ENCODE assay signal across 23 mouse cellular contexts in the genomic region with DNA sequence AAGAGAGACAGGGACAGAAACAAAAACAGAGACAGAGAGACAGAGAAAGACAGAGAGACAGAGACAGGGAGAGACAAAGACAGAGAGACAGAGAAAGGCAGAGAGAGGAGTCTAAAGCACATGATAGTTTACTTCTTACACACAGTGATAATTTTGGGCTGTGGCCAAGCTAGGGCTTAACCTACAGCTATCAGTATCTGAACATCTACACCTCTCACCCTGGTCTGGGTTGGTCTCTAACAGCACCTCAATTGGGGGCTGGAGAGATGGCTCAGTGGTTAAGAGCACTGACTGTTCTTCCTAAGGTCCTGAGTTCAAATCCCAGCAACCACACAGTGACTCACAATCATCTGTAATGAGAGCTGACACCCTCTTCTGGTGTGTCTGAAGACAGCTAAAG. TPM values are rescaled to one million over a fixed set of nuclear protein-coding genes. Genes with fewer than 3 reads are reported as not detected.
DNase-seq lines count a peak whose midpoint lies in the region; ATAC-seq and TF ChIP-seq lines count a peak whose summit lies in the region.
"Had no signal": no experiment of that assay in that cellular context is flagged by ENCODE, and none has a peak within 500 bp of the region (broad histone marks: within the 10 kb centered on the region; RNA-seq: fewer than 3 reads in every experiment).

No protein-coding gene starts in this region.

- no peak overlapping the region for H3K4me2 ChIP-seq in liver, postnatal 0 days (ENCODE audit: low read depth, low read length)
- no peak overlapping the region for H3K4me2 ChIP-seq in liver, embryonic 13.5 days
- H3K4me2 ChIP-seq in liver, embryonic 15.5 days, result no peak overlapping the region
- no peak overlapping the region for H3K4me2 ChIP-seq in kidney, embryonic 15.5 days
- H3K4me2 ChIP-seq: embryonic facial prominence, embryonic 13.5 days; embryonic facial prominence, embryonic 15.5 days; forebrain, embryonic 12.5 days had no signal

- no peak overlapping the region for H3K27ac ChIP-seq in liver, postnatal 0 days (ENCODE audit: low read depth)
- no peak overlapping the region for H3K27ac ChIP-seq in liver, embryonic 13.5 days
- H3K27ac ChIP-seq in liver, embryonic 15.5 days (replicated peaks), result no peak overlapping the region
- H3K27ac ChIP-seq in heart, embryonic 10.5 days, result no peak overlapping the region
- H3K27ac ChIP-seq in kidney, embryonic 15.5 days, result no peak overlapping the region
- H3K27ac ChIP-seq: embryonic facial prominence, embryonic 13.5 days; embryonic facial prominence, embryonic 15.5 days; forebrain, embryonic 10.5 days; forebrain, embryonic 12.5 days had no signal

- no peaks in the 10 kb centered on the region for H3K36me3 ChIP-seq in liver, postnatal 0 days (replicated peaks; ENCODE audit: insufficient read depth, low read length)
- no peaks in the 10 kb centered on the region for H3K36me3 ChIP-seq in liver, embryonic 13.5 days
- no peaks in the 10 kb centered on the region for H3K36me3 ChIP-seq in liver, embryonic 15.5 days (replicated peaks)
- H3K36me3 ChIP-seq in heart, embryonic 10.5 days, result no peaks in the 10 kb centered on the region
- no peaks in the 10 kb centered on the region for H3K36me3 ChIP-seq in kidney, embryonic 15.5 days
- H3K36me3 ChIP-seq: embryonic facial prominence, embryonic 13.5 days; embryonic facial prominence, embryonic 15.5 days; forebrain, embryonic 10.5 days; forebrain, embryonic 12.5 days had no signal

- no peaks in the 10 kb centered on the region for H3K27me3 ChIP-seq in liver, postnatal 0 days (ENCODE audit: insufficient read depth, low read length)
- H3K27me3 ChIP-seq in liver, embryonic 13.5 days, result no peaks in the 10 kb centered on the region
- H3K27me3 ChIP-seq in liver, embryonic 15.5 days, result no peaks in the 10 kb centered on the region
- no peaks in the 10 kb centered on the region for H3K27me3 ChIP-seq in heart, embryonic 10.5 days (ENCODE audit: insufficient read depth, poor library complexity, severe bottlenecking)
- 0 out of 2 replicates have a peak, but pooled peaks cover 3% of the 10 kb centered on the region for H3K27me3 ChIP-seq in kidney, embryonic 15.5 days
- H3K27me3 ChIP-seq: embryonic facial prominence, embryonic 15.5 days; forebrain, embryonic 12.5 days had no signal

- H3K9ac ChIP-seq in liver, postnatal 0 days (replicated peaks), result no peak overlapping the region
- no peak overlapping the region for H3K9ac ChIP-seq in liver, embryonic 13.5 days
- H3K9ac ChIP-seq in liver, embryonic 15.5 days, result no peak overlapping the region
- no peak overlapping the region for H3K9ac ChIP-seq in kidney, embryonic 15.5 days
- H3K9ac ChIP-seq: embryonic facial prominence, embryonic 13.5 days; embryonic facial prominence, embryonic 15.5 days; forebrain, embryonic 12.5 days had no signal

- H3K4me1 ChIP-seq in liver, postnatal 0 days (ENCODE audit: insufficient read depth), result no peaks in the 10 kb centered on the region
- H3K4me1 ChIP-seq in liver, embryonic 13.5 days (replicated peaks), result peaks cover 12% of the 10 kb centered on the region
- no peaks in the 10 kb centered on the region for H3K4me1 ChIP-seq in liver, embryonic 15.5 days (replicated peaks)
- 0 out of 2 replicates have a peak, but pooled peaks cover 8% of the 10 kb centered on the region for H3K4me1 ChIP-seq in heart, embryonic 10.5 days
- no peaks in the 10 kb centered on the region for H3K4me1 ChIP-seq in kidney, embryonic 15.5 days
- H3K4me1 ChIP-seq: embryonic facial prominence, embryonic 15.5 days; forebrain, embryonic 10.5 days; forebrain, embryonic 12.5 days had no signal

- DNase-seq in liver, result peak; percentile 7
- DNase-seq in liver, postnatal 0 days, result no peak
- DNase-seq in liver, embryonic 13.5 days, result peak; percentile 9
- DNase-seq in heart, embryonic 10.5 days (ENCODE audit: low spot score), result no peak
- DNase-seq in neural tube, embryonic 10.5 days (ENCODE audit: extremely low spot score, low spot score), result no peak
- DNase-seq: adrenal gland, adult 8-10 months; adrenal gland, postnatal 14 days; adrenal gland, postnatal 36 days; B cell, adult 2 months; cerebellum, adult 18-20 months; cerebellum, adult 8-10 months; cerebellum, adult 9-11 months; cerebellum, postnatal 14 days; cerebellum, postnatal 36 days; embryo, embryonic 11 days had no signal

- TF ChIP-seq CTCF in liver, postnatal 0 days (IDR thresholded peaks at IDR 0.05; ENCODE audit: low read depth), result no peak

- no peaks in the 10 kb centered on the region for H3K9me3 ChIP-seq in liver, postnatal 0 days (ENCODE audit: low read length)
- no peaks in the 10 kb centered on the region for H3K9me3 ChIP-seq in liver, embryonic 13.5 days (replicated peaks)
- H3K9me3 ChIP-seq in liver, embryonic 15.5 days (replicated peaks), result no peaks in the 10 kb centered on the region
- H3K9me3 ChIP-seq in heart, embryonic 10.5 days, result no peaks in the 10 kb centered on the region
- H3K9me3 ChIP-seq in kidney, embryonic 15.5 days (replicated peaks), result no peaks in the 10 kb centered on the region
- H3K9me3 ChIP-seq: embryonic facial prominence, embryonic 13.5 days; embryonic facial prominence, embryonic 15.5 days; forebrain, embryonic 10.5 days; forebrain, embryonic 12.5 days had no signal

- H3K4me3 ChIP-seq in liver, postnatal 0 days (ENCODE audit: low read depth, low read length), result no peak overlapping the region
- H3K4me3 ChIP-seq in liver, embryonic 13.5 days (replicated peaks), result no peak overlapping the region
- no peak overlapping the region for H3K4me3 ChIP-seq in liver, embryonic 15.5 days (replicated peaks)
- no peak overlapping the region for H3K4me3 ChIP-seq in heart, embryonic 10.5 days
- no peak overlapping the region for H3K4me3 ChIP-seq in kidney, embryonic 15.5 days (replicated peaks)
- H3K4me3 ChIP-seq: embryonic facial prominence, embryonic 13.5 days; embryonic facial prominence, embryonic 15.5 days; erythroblast, embryonic 14.5 days; forebrain, embryonic 10.5 days; forebrain, embryonic 12.5 days had no signal

- no peak for TF ChIP-seq EP300 in liver, postnatal 0 days (IDR thresholded peaks at IDR 0.05; ENCODE audit: low read depth)

- ATAC-seq in liver, postnatal 0 days, result no peak
- peak; percentile 69 for ATAC-seq in liver, embryonic 13.5 days (ENCODE audit: low read depth)
- peak; percentile 50; the same call in 1 of the 2 replicates for ATAC-seq in liver, embryonic 15.5 days (ENCODE audit: insufficient read depth)
- no peak for ATAC-seq in kidney, embryonic 15.5 days (replicated peaks; ENCODE audit: low FRiP score)
- ATAC-seq: forebrain, embryonic 14.5 days had no signal

RNA-seq across cellular contexts. Expression of gene Lhx8, which starts 32.0 kb away (rescaled TPM):
- not detected in 2 replicates for polyA plus RNA-seq in liver, postnatal 0 days (2015; fragmentation: Nextera tagmentation; extraction: Ambion mirVana)
- polyA plus RNA-seq in liver, embryonic 13.5 days (2015; fragmentation: Nextera tagmentation; extraction: Ambion mirVana), result not detected in 2 replicates
- polyA plus RNA-seq in liver, embryonic 15.5 days (2015; fragmentation: Nextera tagmentation; extraction: Ambion mirVana), result 0.08 TPM in 1 of 2 replicates, not detected in the other
- polyA plus RNA-seq in heart, embryonic 10.5 days (2016; fragmentation: Nextera tagmentation; extraction: Ambion mirVana), result 0.84 and 1.0 TPM in 2 replicates
- not detected in 2 replicates for polyA plus RNA-seq in kidney, embryonic 15.5 days (2015; fragmentation: Nextera tagmentation; extraction: Ambion mirVana)
- polyA plus RNA-seq: erythroblast, embryonic 14.5 days had no signal

Comparison
In these comparisons a context has a peak if more than half of its experiments do, and no peak if none do; other contexts are left out.
1. DNase-seq: peak in liver (single experiment) and liver, embryonic 13.5 days (single experiment); none in liver, postnatal 0 days (single experiment), heart, embryonic 10.5 days (single experiment) and neural tube, embryonic 10.5 days (single experiment).
2. ATAC-seq: peak in liver, embryonic 13.5 days (single experiment) and liver, embryonic 15.5 days (single experiment); none in liver, postnatal 0 days (single experiment) and kidney, embryonic 15.5 days (single experiment).